Mouse (Mus musculus) midbrain, embryonic 11.5 days (tissue): Measurements from ENCODE around the gene Arpc3. TPM values are rescaled to one million over a fixed set of nuclear protein-coding genes. Genes with fewer than 3 reads are reported as not detected.
"Not testable (repeated sequence)": the region's sequence is repeated elsewhere in the genome, so short reads cannot be mapped to it uniquely, and the experiment has no call there.

Experiments
- ATAC-seq: fragments of 200-750 bp; cut with Nextera tagmentation; 2 replicates; pipeline ENCODE4 v1.8.0; 2017; ENCODE audit warnings: moderate TSS enrichment, moderate library complexity; ENCODE audit not compliant: low FRiP score
- DNase-seq: peaks from one replicate; pipeline ENCODE4 v3.0.0; 2015; ENCODE audit warnings: low spot score; ENCODE audit errors: missing footprints
- H3K27ac ChIP-seq: fragments of 300-500 bp; sonication (generic); 2 replicates; pipeline ENCODE4 v1.5.1; 2014; ENCODE audit warnings: low read depth, low read length
- H3K27me3 ChIP-seq: fragments of 300-500 bp; sonication (generic); 2 replicates; pipeline ENCODE4 v1.6.1; 2014; ENCODE audit warnings: mild to moderate bottlenecking, low read length, moderate library complexity, mixed read lengths; ENCODE audit not compliant: control insufficient read depth, insufficient read depth
- H3K36me3 ChIP-seq: fragments of 300-500 bp; sonication (generic); 2 replicates; pipeline ENCODE4 v1.6.1; 2014; ENCODE audit warnings: mild to moderate bottlenecking, low read length, moderate library complexity, mixed read lengths; ENCODE audit not compliant: control insufficient read depth, insufficient read depth
- H3K4me1 ChIP-seq: fragments of 300-500 bp; sonication (generic); 2 replicates; pipeline ENCODE4 v1.6.1; 2014; ENCODE audit warnings: low read length; ENCODE audit not compliant: control insufficient read depth, insufficient read depth
- H3K4me2 ChIP-seq: fragments of 300-500 bp; sonication (generic); 2 replicates; pipeline ENCODE4 v1.6.1; 2014; ENCODE audit warnings: mild to moderate bottlenecking, moderate library complexity
- H3K4me3 ChIP-seq: fragments of 300-500 bp; sonication (generic); 2 replicates; pipeline ENCODE4 v1.5.1; 2014; ENCODE audit warnings: low read depth, low read length
- H3K9ac ChIP-seq: fragments of 300-500 bp; sonication (generic); 2 replicates; pipeline ENCODE4 v1.6.1; 2014; ENCODE audit warnings: low read length
- H3K9me3 ChIP-seq: fragments of 300-500 bp; sonication (generic); 2 replicates; pipeline ENCODE4 v1.6.1; 2016; ENCODE audit warnings: low read length; ENCODE audit not compliant: control insufficient read depth
- WGBS: fragments of 180-500 bp; shearing (Covaris S2); extraction: QIAGEN DNeasy Blood & Tissue Kit; methylation state at CpG from one replicate; pipeline ENCODE4 v1.1.7; 2014; 5-methylcytosine and 5-hydroxymethylcytosine counted together
- polyA plus RNA-seq: library from polyadenylated mRNA; unstranded; fragments of >200 nt; fragmentation: Nextera tagmentation; extraction: Ambion mirVana; gene quantifications from 2 replicates; pipeline ENCODE4 v1.2.1, GENCODE M21; 2014

Gene Arpc3
- polyA plus RNA-seq, 1 experiment from 2014 or later, result 65.3 TPM

- Histone ChIP-seq H3K4me3 (no peak overlapping the region), H3K4me1 (no peaks in the 10 kb centered on the region), H3K9ac (no peak overlapping the region), H3K27ac (no peak overlapping the region), H3K4me2 (no peak overlapping the region), H3K36me3 (peaks cover 23% of the 10 kb centered on the region), H3K9me3 (no peaks in the 10 kb centered on the region; the same call in 1 of the 2 replicates), H3K27me3 (no peaks in the 10 kb centered on the region)
- 94% methylated on average over 12 of the region's 12 CpGs for WGBS
- no peak for ATAC-seq
- no peak for DNase-seq
Measured at GRCm38 (mm10) chr5:122403362-122403761, 11.7 kb downstream of the Arpc3 start.

- Histone ChIP-seq H3K4me2 (no peak overlapping the region), H3K36me3 (peaks cover 23% of the 10 kb centered on the region), H3K9ac (no peak overlapping the region), H3K27ac (no peak overlapping the region), H3K27me3 (no peaks in the 10 kb centered on the region), H3K9me3 (no peaks in the 10 kb centered on the region; the same call in 1 of the 2 replicates), H3K4me1 (no peaks in the 10 kb centered on the region), H3K4me3 (no peak overlapping the region)
- DNase-seq (no peak), ATAC-seq (no peak)
- WGBS, result 95% methylated on average over 10 of the region's 10 CpGs
Measured at GRCm38 (mm10) chr5:122405537-122405936, 13.9 kb downstream of the Arpc3 start.

- DNase-seq (no peak), ATAC-seq (no peak)
- H3K27ac ChIP-seq, result no peak overlapping the region
Measured at GRCm38 (mm10) chr5:122409692-122410645, 18.3 kb downstream of the Arpc3 start.

GRCm38 (mm10) chr5:122411892-122412291, 20.2 kb downstream of the Arpc3 start:
- no peaks in the 10 kb centered on the region for H3K27me3 ChIP-seq
- H3K4me3 ChIP-seq, result no peak overlapping the region
- no peaks in the 10 kb centered on the region for H3K4me1 ChIP-seq
- no peak overlapping the region for H3K9ac ChIP-seq
- no peaks in the 10 kb centered on the region for H3K9me3 ChIP-seq
- H3K36me3 ChIP-seq, result peaks cover 3% of the 10 kb centered on the region
- DNase-seq (no peak), ATAC-seq (no peak)
- WGBS, result 84% methylated on average over 5 of the region's 5 CpGs
- H3K4me2 ChIP-seq, result no peak overlapping the region
- no peak overlapping the region for H3K27ac ChIP-seq

More at GRCm38 (mm10) chr5:122409692-122410645, 18.3 kb downstream of the Arpc3 start:
- Histone ChIP-seq H3K4me3 (no peak overlapping the region), H3K36me3 (peaks cover 16% of the 10 kb centered on the region), H3K27me3 (no peaks in the 10 kb centered on the region), H3K4me2 (no peak overlapping the region), H3K4me1 (no peaks in the 10 kb centered on the region), H3K9me3 (no peaks in the 10 kb centered on the region; the same call in 1 of the 2 replicates), H3K9ac (no peak overlapping the region)
- 88% methylated on average over 19 of the region's 19 CpGs for WGBS

- no peak overlapping the region for H3K9ac ChIP-seq
Measured at GRCm38 (mm10) chr5:122412826-122413225, 21.1 kb downstream of the Arpc3 start.

GRCm38 (mm10) chr5:122414351-122414750, 22.7 kb downstream of the Arpc3 start:
- ATAC-seq, result no peak
- WGBS, result 94% methylated on average over 5 of the region's 5 CpGs
- H3K27me3 ChIP-seq, result no peaks in the 10 kb centered on the region
- H3K4me3 ChIP-seq, result no peak overlapping the region
- no peaks in the 10 kb centered on the region for H3K4me1 ChIP-seq
- H3K4me2 ChIP-seq, result no peak overlapping the region
- no peaks in the 10 kb centered on the region for H3K36me3 ChIP-seq
- H3K9me3 ChIP-seq, result no peaks in the 10 kb centered on the region
- H3K9ac ChIP-seq, result no peak overlapping the region
- H3K27ac ChIP-seq, result no peak overlapping the region
- no peak for DNase-seq

More at GRCm38 (mm10) chr5:122412826-122413225, 21.1 kb downstream of the Arpc3 start:
- Histone ChIP-seq H3K4me3 (no peak overlapping the region), H3K4me1 (no peaks in the 10 kb centered on the region), H3K9me3 (no peaks in the 10 kb centered on the region), H3K27ac (no peak overlapping the region), H3K27me3 (no peaks in the 10 kb centered on the region), H3K36me3 (no peaks in the 10 kb centered on the region), H3K4me2 (no peak overlapping the region)
- DNase-seq (no peak), ATAC-seq (no peak)
- 67% methylated on average over 6 of the region's 6 CpGs for WGBS

- Histone ChIP-seq H3K9me3 (no peaks in the 10 kb centered on the region), H3K4me3 (no peak overlapping the region), H3K36me3 (no peaks in the 10 kb centered on the region), H3K27me3 (no peaks in the 10 kb centered on the region), H3K27ac (no peak overlapping the region), H3K9ac (no peak overlapping the region), H3K4me2 (no peak overlapping the region), H3K4me1 (no peaks in the 10 kb centered on the region)
- ATAC-seq (no peak), DNase-seq (no peak)
- 88% methylated on average over 12 of the region's 12 CpGs for WGBS
Measured at GRCm38 (mm10) chr5:122415465-122415864, 23.8 kb downstream of the Arpc3 start.

- H3K9ac ChIP-seq, DNase-seq, H3K9me3 ChIP-seq, H3K27ac ChIP-seq, H3K4me3 ChIP-seq, H3K4me1 ChIP-seq, H3K36me3 ChIP-seq, H3K4me2 ChIP-seq, ATAC-seq, H3K27me3 ChIP-seq: not testable (repeated sequence)
- WGBS, result 59% methylated on average over 4 of the region's 4 CpGs
Measured at GRCm38 (mm10) chr5:122420676-122421075, 29.0 kb downstream of the Arpc3 start.
